Mouse (Mus musculus) lung, adult 2 months (tissue): ENCODE measurements around the gene Il3.
A peak's percentile ranks its signal among the peaks of the same experiment; 100 is the strongest.

ENCODE experiments used
- CTCF ChIP-seq: fragments of 200-500 bp; IDR thresholded peaks from 2 replicates; pipeline ENCODE4 v1.5.1; 2011; ENCODE audit warnings: mild to moderate bottlenecking, low read length, control low read depth; ENCODE audit not compliant: insufficient read depth
- POLR2A ChIP-seq: fragments of 200-500 bp; IDR thresholded peaks from 2 replicates; pipeline ENCODE4 v1.6.1; 2011; ENCODE audit warnings: low read depth, mild to moderate bottlenecking, control low read depth, low read length, borderline replicate concordance; ENCODE audit errors: extremely low read depth

- TF ChIP-seq CTCF (no peak), POLR2A (peak; percentile 17; the same call in 1 of the 2 replicates)
Observed at GRCm38 (mm10) chr11:54249748-54250147, 17.3 kb downstream of the Il3 start.
